23 mouse cellular contexts compared by ENCODE assay signal in the genomic region with DNA sequence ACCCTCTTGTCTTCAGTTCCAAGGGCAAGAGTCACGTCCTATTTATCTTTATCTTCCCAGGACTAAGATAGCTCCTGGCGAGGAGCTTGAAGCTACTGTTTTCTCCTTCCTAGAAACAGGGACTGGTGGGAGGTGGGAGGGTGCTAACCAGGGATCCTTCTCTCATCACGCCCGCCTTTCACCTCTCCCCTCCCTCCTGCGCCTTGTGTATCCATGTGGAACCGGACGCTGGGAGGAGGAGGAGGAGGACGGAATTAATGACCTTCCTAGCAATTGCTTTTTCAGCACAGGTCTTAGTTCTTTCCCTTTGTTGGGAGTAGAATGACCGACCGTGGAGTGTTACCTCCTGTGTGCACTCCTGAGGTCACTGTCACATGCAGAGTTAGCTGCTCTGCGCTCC.
"Had no signal": no experiment of that assay in that cellular context is flagged by ENCODE, and none has a peak within 500 bp of the region (broad histone marks: within the 10 kb centered on the region; RNA-seq: fewer than 3 reads in every experiment).

No protein-coding gene starts in this region.

- ATAC-seq: forebrain, embryonic 16.5 days; hindbrain, postnatal 0 days; intestine, embryonic 16.5 days; liver, embryonic 12.5 days had no signal

- H3K9me3 ChIP-seq: heart, embryonic 15.5 days; hindbrain, embryonic 13.5 days; hindbrain, embryonic 15.5 days; limb, embryonic 13.5 days; limb, embryonic 15.5 days; liver, embryonic 12.5 days had no signal

- H3K4me3 ChIP-seq: heart, adult 2 months; heart, embryonic 13.5 days; heart, embryonic 15.5 days; hindbrain, embryonic 13.5 days; hindbrain, embryonic 15.5 days; limb, embryonic 13.5 days; limb, embryonic 15.5 days; liver, embryonic 12.5 days had no signal

- H3K4me2 ChIP-seq: heart, embryonic 11.5 days; heart, embryonic 13.5 days; heart, embryonic 15.5 days; hindbrain, embryonic 13.5 days; hindbrain, embryonic 15.5 days; limb, embryonic 13.5 days; limb, embryonic 15.5 days; liver, embryonic 12.5 days had no signal

- DNase-seq: gastrocnemius, postnatal 14 days; gastrocnemius, postnatal 36 days; heart, adult 11 months; heart, adult 2 months; heart, postnatal 14 days; heart, postnatal 36 days; kidney, adult 11 months; kidney, adult 8-10 months; layer of hippocampus, adult 9-11 months; layer of hippocampus, postnatal 36 days; left cerebral cortex, postnatal 4 days had no signal

- H3K27me3 ChIP-seq: heart, embryonic 13.5 days; heart, embryonic 15.5 days; hindbrain, embryonic 15.5 days; limb, embryonic 15.5 days; liver, embryonic 12.5 days had no signal

- H3K27ac ChIP-seq: heart, adult 2 months; heart, embryonic 13.5 days; heart, embryonic 15.5 days; hindbrain, embryonic 13.5 days; hindbrain, embryonic 15.5 days; hindbrain, postnatal 0 days; limb, embryonic 13.5 days; limb, embryonic 15.5 days; liver, embryonic 12.5 days; liver, embryonic 14.5 days had no signal

- H3K9ac ChIP-seq: heart, embryonic 13.5 days; heart, embryonic 15.5 days; hindbrain, embryonic 13.5 days; hindbrain, embryonic 15.5 days; limb, embryonic 13.5 days; limb, embryonic 15.5 days; liver, embryonic 12.5 days; liver, embryonic 14.5 days had no signal

- H3K36me3 ChIP-seq: heart, embryonic 13.5 days; heart, embryonic 15.5 days; hindbrain, embryonic 13.5 days; hindbrain, embryonic 15.5 days; limb, embryonic 13.5 days; limb, embryonic 15.5 days; liver, embryonic 12.5 days had no signal

- H3K4me1 ChIP-seq: hindbrain, embryonic 13.5 days; limb, embryonic 13.5 days; limb, embryonic 15.5 days; liver, embryonic 12.5 days had no signal
